Mouse (Mus musculus): ENCODE data around the gene Atp2c2. TPM values are rescaled to one million over a fixed set of nuclear protein-coding genes. Genes with fewer than 3 reads are reported as not detected.
A peak's percentile ranks its signal among the peaks of the same experiment; 100 is the strongest.

Gene Atp2c2
- polyA plus RNA-seq, 1 experiment: not detected

- no peak overlapping the region for H3K4me3 ChIP-seq (ENCODE audit: insufficient read depth, low read depth, low read length)
- TF ChIP-seq POLR2A (IDR thresholded peaks at IDR 0.05; ENCODE audit: insufficient read depth, low read depth, low read length): no peak
- TF ChIP-seq CTCF (IDR thresholded peaks at IDR 0.05; ENCODE audit: insufficient read depth, low read depth, low read length): no peak
- H3K4me1 ChIP-seq (ENCODE audit: control insufficient read depth, insufficient read depth, low read length): 0 out of 2 replicates have a peak, but pooled peaks cover 3% of the 10 kb centered on the region
- H3K27ac ChIP-seq (ENCODE audit: insufficient read depth, low read depth, low read length): no peak overlapping the region
- WGBS: 84% methylated on average over 22 of the region's 22 CpGs
Observed at GRCm38 (mm10) chr8:119765761-119766444, 66.1 kb downstream of the Atp2c2 start.

- H3K4me3 ChIP-seq (ENCODE audit: insufficient read depth, low read depth, low read length): no peak overlapping the region
- peaks cover 18% of the 10 kb centered on the region for H3K4me1 ChIP-seq (ENCODE audit: control insufficient read depth, insufficient read depth, low read length)
- 66% methylated on average over 7 of the region's 7 CpGs for WGBS
- TF ChIP-seq CTCF (IDR thresholded peaks at IDR 0.05; ENCODE audit: insufficient read depth, low read depth, low read length) (no peak), POLR2A (IDR thresholded peaks at IDR 0.05; ENCODE audit: insufficient read depth, low read depth, low read length) (no peak)
- H3K27ac ChIP-seq (ENCODE audit: insufficient read depth, low read depth, low read length): no peak overlapping the region
Observed at GRCm38 (mm10) chr8:119776668-119777245, 76.9 kb downstream of the Atp2c2 start.

GRCm38 (mm10) chr8:119777765-119778164, 78.0 kb downstream of the Atp2c2 start:
- 1% methylated on average over 7 of the region's 7 CpGs for WGBS
- TF ChIP-seq POLR2A (IDR thresholded peaks at IDR 0.05; ENCODE audit: insufficient read depth, low read depth, low read length) (no peak), CTCF (IDR thresholded peaks at IDR 0.05; ENCODE audit: insufficient read depth, low read depth, low read length) (no peak)
- peak overlapping the region; percentile 92 for H3K27ac ChIP-seq (ENCODE audit: insufficient read depth, low read depth, low read length)
- H3K4me3 ChIP-seq (ENCODE audit: insufficient read depth, low read depth, low read length): peak overlapping the region; percentile 89
- peaks cover 18% of the 10 kb centered on the region for H3K4me1 ChIP-seq (ENCODE audit: control insufficient read depth, insufficient read depth, low read length)

DNA sequence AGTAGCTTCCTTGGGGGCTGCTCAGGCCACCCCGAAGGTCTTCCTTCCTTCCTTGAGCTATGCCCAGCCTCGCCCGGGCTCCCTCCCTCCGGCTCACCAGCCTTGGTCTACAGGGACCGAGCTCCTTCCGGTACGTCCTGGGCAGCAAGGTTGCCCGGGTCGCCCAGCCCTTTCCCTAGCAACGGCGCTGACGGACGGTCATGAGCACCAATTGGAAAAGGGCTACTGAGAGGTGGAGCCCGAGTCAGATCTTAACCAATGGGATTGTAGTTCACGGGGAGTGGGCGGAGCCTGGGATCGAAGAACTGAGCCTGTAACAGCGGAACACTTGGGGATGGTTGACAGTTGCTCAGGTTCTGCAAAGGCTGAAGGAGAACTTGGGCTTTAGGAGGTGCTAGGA, 78.5 kb downstream of the Atp2c2 start, which contains the start of gene Tldc1:
Gene Tldc1, minus strand, starts transcription at position 154 of the 400 bp plus-strand sequence.
- peaks cover 18% of the 10 kb centered on the region for H3K4me1 ChIP-seq (ENCODE audit: control insufficient read depth, insufficient read depth, low read length)
- peak; percentile 74 for TF ChIP-seq POLR2A (IDR thresholded peaks at IDR 0.05; ENCODE audit: insufficient read depth, low read depth, low read length)
- no peak for TF ChIP-seq CTCF (IDR thresholded peaks at IDR 0.05; ENCODE audit: insufficient read depth, low read depth, low read length)
- H3K27ac ChIP-seq (ENCODE audit: insufficient read depth, low read depth, low read length): peak within 1 kb of the TSS; percentile 92
- H3K4me3 ChIP-seq (ENCODE audit: insufficient read depth, low read depth, low read length): peak within 1 kb of the TSS; percentile 89
- under 1% methylated on average over 18 of the region's 18 CpGs for WGBS

DNA sequence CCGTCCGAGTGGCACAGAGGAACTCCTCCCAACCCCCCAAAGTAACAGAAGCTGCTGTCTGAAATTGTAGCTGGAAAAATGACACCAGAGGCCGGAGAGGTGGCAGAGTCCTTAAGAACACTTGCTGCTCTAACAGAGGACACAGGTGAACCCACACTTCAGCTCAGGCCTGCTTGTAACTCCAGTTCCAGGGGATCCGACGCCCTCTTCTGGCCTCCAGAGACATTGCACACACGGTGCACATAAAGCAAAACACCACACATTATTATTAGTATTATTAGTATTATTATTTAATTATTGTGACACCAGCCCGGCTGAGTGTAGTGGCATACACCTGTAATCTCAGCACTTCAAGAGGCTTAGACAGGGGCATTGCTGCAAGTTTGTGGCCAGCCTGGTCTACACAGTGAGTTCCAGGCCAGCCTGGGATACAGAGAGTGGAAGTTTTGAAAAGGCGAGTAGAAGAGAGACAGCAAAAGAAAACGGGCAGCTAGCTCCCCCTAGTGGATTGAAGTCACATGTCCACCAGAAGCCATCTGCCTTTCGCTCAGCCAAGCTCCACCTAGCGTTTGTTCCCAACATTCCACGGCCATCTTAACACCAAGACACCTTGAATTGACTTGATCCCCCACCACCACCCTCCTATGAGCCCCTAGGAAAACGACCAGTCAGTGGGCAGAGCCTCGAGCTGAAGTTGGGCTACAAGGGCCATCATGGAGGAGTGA, 79.4 kb downstream of the Atp2c2 start:
- no peak for TF ChIP-seq POLR2A (IDR thresholded peaks at IDR 0.05; ENCODE audit: insufficient read depth, low read depth, low read length)
- TF ChIP-seq CTCF (IDR thresholded peaks at IDR 0.05; ENCODE audit: insufficient read depth, low read depth, low read length): peak; percentile 81
- H3K4me1 ChIP-seq (ENCODE audit: control insufficient read depth, insufficient read depth, low read length): peaks cover 22% of the 10 kb centered on the region
- H3K27ac ChIP-seq (ENCODE audit: insufficient read depth, low read depth, low read length): no peak overlapping the region; the same call in 1 of the 2 replicates

DNA sequence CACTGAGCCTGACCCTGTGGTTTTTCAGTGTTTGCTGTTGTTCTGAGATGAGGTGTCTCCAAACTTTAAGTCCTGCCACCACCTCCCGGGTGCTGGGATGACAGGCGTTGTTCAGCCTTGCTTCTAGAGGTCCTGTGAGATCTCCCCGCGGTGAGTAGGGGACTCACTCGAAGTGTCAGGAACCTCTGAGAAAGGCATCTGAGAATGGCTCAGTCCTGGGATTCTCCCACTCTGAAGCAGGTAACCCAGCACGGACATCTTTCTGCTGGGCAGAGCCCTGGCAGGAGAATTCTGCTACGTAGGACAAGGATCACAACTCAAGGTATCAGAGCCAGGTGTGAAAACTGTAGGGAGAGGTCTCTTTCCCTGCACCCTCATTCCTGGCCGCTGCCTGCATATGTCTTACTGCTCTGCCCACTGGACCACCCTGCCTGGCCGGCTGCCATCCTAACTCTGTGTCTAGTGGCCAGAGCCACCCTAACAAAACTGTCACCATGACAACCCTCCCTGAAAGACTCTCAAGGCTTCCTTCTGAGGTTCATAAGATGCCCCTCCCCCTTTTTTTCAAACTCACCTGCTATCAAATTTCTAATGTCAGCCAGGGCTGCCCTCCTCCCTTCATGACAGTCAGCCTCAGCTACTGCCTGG, 80.7 kb downstream of the Atp2c2 start:
- peaks cover 24% of the 10 kb centered on the region for H3K4me1 ChIP-seq (ENCODE audit: control insufficient read depth, insufficient read depth, low read length)
- TF ChIP-seq CTCF (IDR thresholded peaks at IDR 0.05; ENCODE audit: insufficient read depth, low read depth, low read length) (no peak), POLR2A (IDR thresholded peaks at IDR 0.05; ENCODE audit: insufficient read depth, low read depth, low read length) (no peak)
- no peak overlapping the region for H3K27ac ChIP-seq (ENCODE audit: insufficient read depth, low read depth, low read length)
- no peak overlapping the region for H3K4me3 ChIP-seq (ENCODE audit: insufficient read depth, low read depth, low read length)
- 86% methylated on average over 9 of the region's 9 CpGs for WGBS

More for the DNA sequence above, 79.4 kb downstream of the Atp2c2 start:
- no peak overlapping the region for H3K4me3 ChIP-seq (ENCODE audit: insufficient read depth, low read depth, low read length)
- WGBS: 25% methylated on average over 14 of the region's 14 CpGs

GRCm38 (mm10) chr8:119781086-119781840, 81.5 kb downstream of the Atp2c2 start:
- H3K4me3 ChIP-seq (ENCODE audit: insufficient read depth, low read depth, low read length): no peak overlapping the region
- TF ChIP-seq POLR2A (IDR thresholded peaks at IDR 0.05; ENCODE audit: insufficient read depth, low read depth, low read length): no peak
- no peak for TF ChIP-seq CTCF (IDR thresholded peaks at IDR 0.05; ENCODE audit: insufficient read depth, low read depth, low read length)

DNA sequence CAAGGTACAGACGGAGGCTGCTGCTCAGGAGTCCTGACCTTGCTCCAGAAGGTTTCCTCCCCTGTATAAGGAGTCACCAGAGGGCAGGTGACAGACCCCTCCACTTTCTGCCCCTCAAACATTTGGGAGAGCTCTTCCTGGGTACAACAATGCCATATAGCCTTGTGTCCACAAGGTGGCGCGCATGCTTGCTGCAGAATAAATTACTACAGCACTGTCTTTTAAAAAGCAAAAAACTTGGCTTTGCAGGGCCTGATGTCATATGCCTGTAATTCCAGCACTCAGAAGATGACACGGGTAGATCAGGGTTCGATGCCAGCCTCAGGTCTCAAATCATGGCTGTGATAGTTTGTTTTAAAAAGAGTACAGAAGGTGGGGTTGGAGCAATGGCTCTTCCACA, 82.9 kb downstream of the Atp2c2 start:
- Histone ChIP-seq H3K4me1 (ENCODE audit: control insufficient read depth, insufficient read depth, low read length) (peaks cover 13% of the 10 kb centered on the region), H3K27ac (ENCODE audit: insufficient read depth, low read depth, low read length) (no peak overlapping the region), H3K4me3 (ENCODE audit: insufficient read depth, low read depth, low read length) (no peak overlapping the region)
- WGBS: 5% methylated on average over 5 of the region's 5 CpGs
- TF ChIP-seq CTCF (IDR thresholded peaks at IDR 0.05; ENCODE audit: insufficient read depth, low read depth, low read length) (peak; percentile 39), POLR2A (IDR thresholded peaks at IDR 0.05; ENCODE audit: insufficient read depth, low read depth, low read length) (no peak)

More at GRCm38 (mm10) chr8:119781086-119781840, 81.5 kb downstream of the Atp2c2 start:
- 82% methylated on average over 4 of the region's 4 CpGs for WGBS
- H3K4me1 ChIP-seq (ENCODE audit: control insufficient read depth, insufficient read depth, low read length): peaks cover 24% of the 10 kb centered on the region
- H3K27ac ChIP-seq (ENCODE audit: insufficient read depth, low read depth, low read length): no peak overlapping the region

Measured in olfactory bulb, adult 2 months (tissue).